Mouse (Mus musculus): Measurements from ENCODE around the gene Rsph3a.
"Not testable (repeated sequence)": the region's sequence is repeated elsewhere in the genome, so short reads cannot be mapped to it uniquely, and the experiment has no call there.

GRCm38 (mm10) chr17:7983484-7983883, 38.1 kb downstream of the Rsph3a start:
- not testable (repeated sequence) for TF ChIP-seq CTCF (IDR thresholded peaks at IDR 0.05; ENCODE audit: borderline replicate concordance, insufficient read depth, low read depth, low read length); POLR2A (IDR thresholded peaks at IDR 0.05; ENCODE audit: borderline replicate concordance, insufficient read depth, low read length)
